Mouse (Mus musculus): ENCODE results near the gene Rita1.

DNA sequence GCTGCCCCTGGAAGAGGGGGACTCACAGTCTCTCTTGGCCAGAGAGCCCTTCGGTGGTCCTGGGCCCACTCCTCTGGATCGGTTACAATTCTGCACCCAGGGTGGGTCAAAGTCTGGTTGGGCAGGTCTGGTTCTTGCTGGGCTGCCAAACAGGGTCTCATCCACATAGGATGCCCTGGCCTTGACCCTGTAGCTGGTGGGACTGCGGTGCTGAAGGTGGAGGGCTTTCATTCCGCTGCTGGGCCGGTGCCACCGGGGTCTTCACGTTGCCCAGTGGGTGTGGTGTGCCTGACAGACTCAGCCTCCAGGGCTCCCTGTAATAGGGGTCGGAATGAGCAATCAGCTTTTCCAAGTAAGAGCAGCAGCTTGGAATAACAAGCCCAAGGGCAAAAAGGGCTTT lies 973 bp downstream of the Rita1 start:
- TF ChIP-seq POLR2A (IDR thresholded peaks at IDR 0.05; ENCODE audit: low read depth, low read length) (no peak), CTCF (IDR thresholded peaks at IDR 0.05; ENCODE audit: extremely low read depth, insufficient read depth, insufficient read length, insufficient replicate concordance) (no peak)
